Mouse (Mus musculus) adrenal gland, postnatal 36 days (tissue): ENCODE data around the gene Pcolce2. TPM values are rescaled to one million over a fixed set of nuclear protein-coding genes. Genes with fewer than 3 reads are reported as not detected.
"Not testable (repeated sequence)": the region's sequence is repeated elsewhere in the genome, so short reads cannot be mapped to it uniquely, and the experiment has no call there.

Source experiments
- DNase-seq, 2 experiments: peaks; one replicate each; pipeline ENCODE4 v3.0.0; 2021; ENCODE audit warnings: mixed read lengths in 1 of 2
- long read RNA-seq, 2 experiments: library from polyadenylated mRNA; stranded (forward); transcript quantifications; one replicate each; pipeline ENCODE4 v2.0.0; 2021; ENCODE audit warnings: borderline sequencing depth in 2 of 2
- total RNA-seq, 2 experiments: library from RNA; stranded (reverse); gene quantifications; 2 replicates each; pipeline ENCODE4 v1.2.3; 2021

Pcolce2 gene
- total RNA-seq: 1 to 10 TPM; 5.8 to 6.1 TPM
- long read RNA-seq, experiment 1, full-length matches to known transcripts: 2 of 6 reads
- long read RNA-seq, experiment 1, partial matches to known transcripts: 1 of 6 reads
- long read RNA-seq, experiment 1, other reads (novel, unspliced or antisense): 3 of 6 reads
- long read RNA-seq, experiment 2, full-length matches to known transcripts: 4 of 4 reads
- long read RNA-seq, experiment 2, partial matches to known transcripts: 0 of 4 reads
- long read RNA-seq, experiment 2, other reads (novel, unspliced or antisense): 0 of 4 reads

DNA sequence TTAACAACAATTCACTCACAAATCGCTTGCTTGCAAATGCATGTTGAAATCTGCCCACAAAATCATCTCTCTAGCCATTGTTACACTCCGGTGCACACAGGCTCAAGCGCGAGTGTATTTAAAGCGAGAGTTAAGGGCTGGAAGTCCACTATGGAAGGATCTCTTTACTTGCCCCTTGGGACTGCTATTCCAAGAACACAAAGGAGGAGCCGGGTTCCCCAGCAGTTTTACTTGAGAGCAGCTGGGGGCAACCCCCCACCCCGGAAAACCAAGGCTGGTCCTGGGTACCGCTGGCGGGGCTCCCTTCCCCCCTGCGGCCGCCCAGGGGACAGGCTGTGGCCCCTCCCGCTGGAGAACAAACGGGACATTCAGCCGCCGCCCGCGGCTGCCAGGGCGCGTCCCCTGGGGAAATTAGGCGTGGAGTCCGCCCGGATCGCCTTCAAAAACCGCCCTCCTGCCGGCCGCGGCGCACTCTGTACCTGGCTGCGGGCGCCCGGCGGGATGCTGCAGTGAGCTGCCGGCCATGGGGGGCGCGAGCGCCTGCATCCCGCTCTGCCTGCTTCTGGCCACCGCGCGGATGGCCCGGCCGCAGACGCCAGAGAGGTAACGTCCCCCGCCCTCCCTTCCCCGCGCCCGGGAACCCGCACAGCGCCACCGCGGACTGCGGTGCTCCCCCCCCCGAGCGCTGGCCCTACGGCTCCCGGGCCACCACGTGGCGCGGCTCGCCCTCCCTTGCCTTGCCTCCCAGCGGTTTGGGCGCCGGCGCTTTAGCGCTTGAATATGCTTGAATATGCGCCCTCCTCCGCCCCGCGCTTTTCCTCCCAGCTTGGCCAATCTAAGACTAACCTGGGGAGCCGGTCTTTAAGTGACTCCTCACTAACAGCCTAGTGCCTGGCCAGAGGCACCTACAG is at the start of gene Pcolce2:
Gene Pcolce2 (plus strand): TSS at position 331 of the 911 bp plus-strand sequence.
- DNase-seq: peak; percentile 29 to 61

GRCm38 (mm10) chr9:95588070-95588469 is 49.3 kb upstream of the Pcolce2 start:
- no peak for DNase-seq

DNA sequence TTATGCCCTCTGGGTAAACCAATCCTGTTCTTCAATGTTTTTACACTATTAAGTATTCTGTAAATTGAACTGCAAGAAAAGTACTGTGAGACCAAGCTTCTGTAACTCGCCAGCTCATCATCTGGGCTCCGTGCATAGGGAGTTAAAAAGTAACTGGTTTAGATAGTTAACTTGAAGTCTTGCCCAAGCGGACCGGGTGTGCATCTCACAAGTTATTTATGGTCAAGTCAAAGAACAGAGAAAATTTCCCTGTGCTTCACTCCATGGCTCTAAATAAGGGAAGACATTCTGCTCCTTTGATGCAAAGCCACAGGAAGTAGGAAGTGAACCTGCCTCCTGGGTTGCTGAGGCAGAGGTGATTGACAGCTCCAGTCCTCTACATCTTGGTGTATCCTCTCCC is 43.1 kb upstream of the Pcolce2 start:
- DNase-seq: no peak

DNA sequence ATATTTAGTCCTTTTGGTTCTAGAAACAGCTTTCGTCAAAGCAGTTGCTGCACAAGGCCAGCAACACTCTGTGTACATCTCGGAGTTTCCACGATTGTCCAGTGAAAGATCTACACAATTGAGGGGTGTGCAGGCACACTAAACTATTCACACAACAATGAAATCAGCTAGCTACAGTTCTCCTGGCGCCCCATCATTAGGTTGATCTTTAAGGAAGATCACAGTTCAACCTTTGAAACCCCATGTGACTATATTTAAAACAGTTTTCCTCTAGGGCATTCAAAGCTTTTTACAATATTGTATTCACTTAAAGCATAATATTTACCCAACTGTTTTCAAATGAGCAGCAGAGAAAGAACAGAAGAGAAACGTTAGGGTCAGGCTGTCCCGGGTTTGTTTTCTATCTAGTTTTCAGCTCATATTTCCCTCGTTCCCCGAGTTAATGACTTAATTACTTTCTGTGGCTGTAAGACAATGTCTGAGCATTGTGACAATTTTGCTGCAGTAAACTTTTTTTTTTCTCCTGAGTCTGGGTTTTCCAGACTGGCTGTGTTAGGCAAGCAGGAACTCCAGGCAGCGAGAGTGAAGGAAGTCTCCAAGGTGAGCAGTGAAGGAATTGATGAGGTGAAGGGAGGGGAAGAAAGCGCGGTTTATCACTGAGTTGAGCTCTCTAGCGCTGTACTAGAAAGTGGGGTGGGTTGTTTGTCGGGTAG is 39.8 kb upstream of the Pcolce2 start:
- DNase-seq: no peak

DNA sequence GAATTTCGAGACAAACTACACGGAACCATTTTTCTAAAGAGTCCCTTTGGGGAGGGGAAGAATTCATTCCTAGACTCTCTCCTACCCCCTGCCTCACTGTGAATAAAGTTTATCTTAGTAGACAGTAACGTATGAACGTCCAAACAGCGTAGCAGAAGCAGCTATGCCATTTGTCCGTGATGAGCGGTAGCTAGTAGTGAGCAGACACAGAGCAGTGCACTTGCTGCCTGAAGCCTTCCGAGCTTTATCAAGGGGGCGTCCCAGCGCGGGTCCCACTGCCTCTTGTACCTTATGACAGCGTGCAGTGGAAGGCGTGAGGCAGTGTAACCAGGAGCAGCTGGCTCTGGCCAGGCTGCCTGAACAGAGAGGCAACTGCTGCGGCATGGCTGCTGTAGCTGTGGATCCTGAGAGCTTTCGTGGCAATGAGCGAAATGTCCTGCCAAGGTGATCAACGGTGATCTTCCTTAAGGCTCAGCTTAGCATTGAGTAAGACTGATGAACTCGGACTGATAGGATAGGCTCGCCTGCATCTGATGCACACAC is 39.2 kb upstream of the Pcolce2 start:
- DNase-seq: no peak

GRCm38 (mm10) chr9:95599399-95599798 is 38.0 kb upstream of the Pcolce2 start:
- peak in 1 of 2 experiments; percentile 16 for DNase-seq

GRCm38 (mm10) chr9:95602849-95603248 is 34.6 kb upstream of the Pcolce2 start:
- DNase-seq: no peak

GRCm38 (mm10) chr9:95603316-95603715 is 34.1 kb upstream of the Pcolce2 start:
- no peak for DNase-seq

GRCm38 (mm10) chr9:95607196-95607595 is 30.2 kb upstream of the Pcolce2 start:
- DNase-seq: no peak

DNA sequence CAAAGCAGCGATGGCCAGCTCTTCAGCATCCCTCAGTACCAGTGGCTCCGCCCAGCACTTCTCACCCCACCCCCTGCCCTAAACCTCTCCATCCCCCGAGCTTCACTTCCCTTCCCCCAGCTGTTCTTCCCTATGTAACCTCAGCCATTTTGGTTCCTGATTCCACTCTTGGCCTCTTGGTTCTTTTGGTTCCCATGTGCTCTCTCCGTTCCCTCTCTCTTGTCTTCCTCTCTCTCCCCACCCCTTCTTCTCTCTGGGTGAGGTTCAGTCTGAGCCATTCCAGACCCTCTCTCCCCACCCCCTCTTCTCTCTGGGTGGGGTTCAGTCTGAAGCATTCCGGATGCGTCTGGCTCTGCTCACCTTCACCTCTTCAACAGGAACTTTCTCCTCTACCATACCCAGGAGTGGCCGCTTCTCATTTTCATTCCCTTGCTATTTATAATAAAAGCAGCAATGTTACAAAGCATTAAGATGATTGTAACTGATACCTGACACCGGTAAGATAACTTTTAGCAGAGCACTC is 25.1 kb upstream of the Pcolce2 start:
- DNase-seq: no peak

DNA sequence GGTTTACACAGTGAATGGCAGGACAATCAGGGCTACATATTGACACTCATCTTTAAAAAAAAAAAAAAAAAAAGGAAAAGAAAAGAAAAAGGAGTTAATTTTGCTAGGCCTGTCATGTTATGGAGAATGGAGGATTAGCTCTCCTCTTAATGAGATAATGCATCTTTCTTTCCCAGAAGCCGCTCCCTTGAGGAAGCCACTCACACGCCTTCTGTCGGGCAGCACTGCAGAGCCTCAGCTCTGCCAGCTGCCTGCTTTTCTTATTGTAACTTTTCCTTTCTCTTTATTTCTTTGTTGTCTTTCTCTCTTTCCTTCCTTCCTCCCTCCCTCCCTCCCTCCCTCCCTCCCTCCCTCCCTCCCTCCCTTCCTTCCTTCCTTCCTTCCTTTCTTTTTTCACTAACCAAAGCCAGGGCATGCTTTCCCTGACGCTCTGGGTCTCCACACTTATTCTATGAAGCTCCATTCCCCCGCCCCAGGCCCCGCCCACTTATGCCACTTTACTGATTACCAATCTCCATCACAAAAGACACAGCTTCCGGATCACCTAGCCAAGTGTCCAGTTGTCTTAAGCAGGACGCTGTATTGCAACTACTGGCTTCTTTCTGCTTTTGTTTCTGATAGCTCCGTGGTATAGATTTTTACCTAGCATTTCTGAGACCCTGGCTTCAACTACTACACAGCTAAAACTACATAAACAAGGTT is 23.8 kb upstream of the Pcolce2 start:
- DNase-seq: no peak

DNA sequence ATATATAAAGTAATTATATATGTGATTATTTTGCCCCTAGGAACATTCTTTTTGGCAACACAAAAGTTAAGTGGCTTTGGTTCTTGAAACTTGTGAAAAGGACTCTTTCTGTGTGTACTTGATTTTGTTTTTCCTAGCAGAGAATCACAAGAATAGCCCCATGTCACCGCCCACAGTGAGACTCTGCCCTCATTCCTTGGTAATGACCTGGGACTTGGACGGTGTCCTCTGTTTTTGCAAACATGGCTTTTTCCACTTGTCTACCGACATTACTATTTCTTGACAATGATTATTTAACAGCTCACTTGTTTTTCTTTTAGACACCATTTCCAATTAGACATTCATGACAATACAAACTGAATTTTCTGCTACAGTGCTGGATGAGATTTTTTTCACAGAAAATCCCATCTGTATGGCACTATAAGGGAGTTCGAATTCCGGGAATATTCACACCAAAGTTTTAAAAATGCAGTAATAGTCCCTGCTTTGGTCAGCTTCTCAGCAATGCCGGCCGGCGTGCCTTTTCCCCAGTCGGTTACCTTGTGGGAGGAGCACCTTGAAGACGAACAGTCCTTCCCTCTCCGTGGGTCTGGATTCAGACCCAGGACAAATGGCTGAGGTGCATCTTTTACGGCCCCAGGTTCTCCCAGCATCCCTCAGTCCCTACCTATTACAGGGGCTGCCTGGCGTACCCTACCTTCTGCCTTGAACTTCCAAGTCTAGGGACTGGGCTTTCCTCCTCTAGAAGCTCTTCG is 22.4 kb upstream of the Pcolce2 start:
- peak in 1 of 2 experiments; percentile 2 for DNase-seq

DNA sequence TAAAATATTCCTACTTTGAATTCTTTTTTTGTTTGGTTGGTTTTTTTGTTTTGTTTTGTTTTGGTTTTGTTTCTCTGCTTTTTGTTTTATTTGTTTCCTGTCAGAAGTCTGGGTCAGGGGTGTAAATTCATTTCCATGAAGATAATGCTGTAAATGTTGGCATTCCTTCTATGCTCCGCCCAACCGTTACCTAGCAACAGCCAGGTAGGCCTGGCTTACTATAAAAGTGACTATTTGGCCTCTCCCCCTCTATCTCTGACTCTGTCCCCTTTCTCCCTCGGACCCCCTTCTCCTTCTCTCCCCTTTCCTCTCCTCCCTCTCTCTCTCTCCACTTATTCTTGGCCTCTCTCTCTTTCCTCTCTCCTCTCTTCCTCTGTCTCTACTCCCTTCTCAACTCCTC is 21.4 kb upstream of the Pcolce2 start:
- no peak for DNase-seq

GRCm38 (mm10) chr9:95618572-95618971 is 18.8 kb upstream of the Pcolce2 start:
- DNase-seq: no peak

- DNase-seq: no peak
Observed at GRCm38 (mm10) chr9:95624072-95624471, 13.3 kb upstream of the Pcolce2 start.

DNA sequence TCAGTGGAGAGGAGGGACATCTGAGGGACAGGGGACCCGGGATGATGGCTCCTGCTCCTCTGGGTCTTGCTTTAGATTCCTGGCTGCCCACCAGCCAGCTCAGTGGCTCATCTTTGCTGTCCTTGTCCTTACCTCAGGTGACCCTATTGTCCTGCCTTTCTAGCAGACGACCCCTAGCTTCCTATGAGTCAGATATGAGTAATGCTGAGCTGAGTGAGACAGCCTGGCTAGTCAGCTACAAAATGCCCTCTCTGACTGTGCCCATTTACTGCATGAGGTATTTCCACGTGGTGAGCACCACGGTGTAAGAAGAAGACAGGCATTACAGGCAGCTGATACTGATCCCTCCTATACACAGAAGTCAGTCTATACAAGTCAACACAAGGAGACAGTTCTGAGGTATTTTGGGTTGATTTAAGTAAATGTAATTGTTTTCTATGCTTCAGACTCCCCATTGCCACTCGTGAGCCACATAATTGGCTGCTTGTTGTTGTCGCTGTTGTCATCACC is 8.9 kb upstream of the Pcolce2 start:
- no peak for DNase-seq

DNA sequence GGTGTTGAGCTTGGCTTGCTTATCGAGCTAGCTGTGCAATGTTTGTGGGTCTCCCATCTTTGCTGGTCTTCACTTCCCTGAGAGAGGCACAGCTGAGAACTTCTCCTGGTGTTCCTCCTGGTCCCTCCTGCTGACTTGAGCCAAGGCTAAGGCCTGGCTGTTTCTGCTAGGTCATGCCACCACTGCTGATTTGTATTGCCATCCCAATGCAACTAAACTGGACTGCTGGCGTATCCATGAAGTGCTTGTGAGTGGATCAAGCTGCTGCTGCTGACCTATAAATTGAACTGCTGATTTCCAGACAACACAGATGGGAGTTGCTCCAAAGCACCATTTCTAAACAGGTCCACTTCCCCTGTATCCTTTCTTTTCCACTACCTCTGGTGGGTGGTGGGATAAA is 7.8 kb upstream of the Pcolce2 start:
- not testable (repeated sequence) for DNase-seq

DNA sequence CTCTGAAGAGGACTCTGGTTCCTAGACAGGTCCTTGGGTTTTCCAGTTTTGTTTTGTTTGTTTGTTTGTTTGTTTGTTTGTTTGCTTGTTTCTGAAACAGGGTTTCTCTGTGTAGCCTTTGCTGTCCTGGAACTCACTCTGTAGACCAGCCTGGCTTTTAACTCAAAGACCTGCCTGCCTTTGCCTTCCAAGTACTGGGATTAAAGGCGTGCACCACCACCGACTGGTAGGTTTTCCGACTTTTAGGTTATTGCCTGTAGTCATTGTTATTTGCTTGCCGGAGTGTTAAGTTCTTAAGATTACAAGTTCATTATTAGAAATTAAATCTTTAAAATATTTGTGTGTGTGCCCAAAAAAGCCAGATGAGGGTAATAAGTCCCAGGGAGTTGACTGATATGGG is 1.0 kb upstream of the Pcolce2 start:
- no peak for DNase-seq

DNA sequence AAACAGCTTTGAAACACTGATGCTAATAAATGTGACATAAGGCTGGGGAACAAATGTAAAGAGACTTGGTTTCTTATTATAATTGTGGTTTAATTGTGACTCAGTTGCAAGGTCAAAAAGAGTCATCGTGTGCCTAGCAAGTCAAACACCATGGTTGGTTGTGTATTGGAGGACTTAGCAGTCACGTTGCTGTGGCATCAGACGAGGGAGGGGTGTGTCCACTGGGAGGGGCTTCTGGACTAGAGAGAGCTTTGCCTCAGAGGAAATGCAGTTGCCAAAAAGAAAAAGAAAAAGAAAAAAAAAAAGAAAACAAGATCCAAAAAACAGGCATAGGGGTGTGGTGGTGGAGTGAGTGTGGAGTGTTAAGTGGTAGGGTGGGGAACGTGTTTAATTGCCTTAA is 2.5 kb downstream of the Pcolce2 start:
- DNase-seq: peak in 1 of 2 experiments; percentile 14

DNA sequence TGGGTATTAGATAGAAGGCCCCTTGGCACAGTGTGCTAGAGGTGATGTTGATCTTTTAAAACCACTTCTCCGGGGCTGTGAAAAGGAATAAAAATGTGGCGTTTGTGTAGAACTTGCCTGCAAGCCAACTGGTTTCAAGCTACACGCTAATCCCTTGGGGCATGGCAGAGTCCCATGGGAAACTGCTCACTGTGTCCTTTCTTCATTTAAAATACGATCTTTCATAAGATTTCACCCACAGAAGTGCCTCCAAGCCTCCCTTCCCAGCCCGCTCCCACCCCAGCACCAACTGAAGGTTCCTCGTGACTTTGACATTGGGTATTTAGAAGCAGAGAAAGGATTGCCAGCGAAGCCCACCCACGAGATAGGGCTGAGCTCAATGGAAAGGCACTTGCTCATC is 8.5 kb downstream of the Pcolce2 start:
- peak in 1 of 2 experiments; percentile 18 for DNase-seq
